Mouse (Mus musculus) bone marrow macrophage, adult 2 months (primary cell): ENCODE measurements around the gene Hist1h1e.

Source experiments
- CTCF ChIP-seq: IDR thresholded peaks from 2 replicates; pipeline ENCODE4 v1.5.1; 2012; ENCODE audit warnings: low read depth, mild to moderate bottlenecking, low read length, moderate library complexity
- POLR2A ChIP-seq: IDR thresholded peaks from 2 replicates; pipeline ENCODE4 v1.6.1; 2012; ENCODE audit warnings: mild to moderate bottlenecking, low read depth, low read length, borderline replicate concordance

- no peak for TF ChIP-seq CTCF
- no peak for TF ChIP-seq POLR2A
Observed at GRCm38 (mm10) chr13:23620056-23620732, 2.2 kb downstream of the Hist1h1e start.
